9 mouse cellular contexts compared by ENCODE assay signal in the genomic region with DNA sequence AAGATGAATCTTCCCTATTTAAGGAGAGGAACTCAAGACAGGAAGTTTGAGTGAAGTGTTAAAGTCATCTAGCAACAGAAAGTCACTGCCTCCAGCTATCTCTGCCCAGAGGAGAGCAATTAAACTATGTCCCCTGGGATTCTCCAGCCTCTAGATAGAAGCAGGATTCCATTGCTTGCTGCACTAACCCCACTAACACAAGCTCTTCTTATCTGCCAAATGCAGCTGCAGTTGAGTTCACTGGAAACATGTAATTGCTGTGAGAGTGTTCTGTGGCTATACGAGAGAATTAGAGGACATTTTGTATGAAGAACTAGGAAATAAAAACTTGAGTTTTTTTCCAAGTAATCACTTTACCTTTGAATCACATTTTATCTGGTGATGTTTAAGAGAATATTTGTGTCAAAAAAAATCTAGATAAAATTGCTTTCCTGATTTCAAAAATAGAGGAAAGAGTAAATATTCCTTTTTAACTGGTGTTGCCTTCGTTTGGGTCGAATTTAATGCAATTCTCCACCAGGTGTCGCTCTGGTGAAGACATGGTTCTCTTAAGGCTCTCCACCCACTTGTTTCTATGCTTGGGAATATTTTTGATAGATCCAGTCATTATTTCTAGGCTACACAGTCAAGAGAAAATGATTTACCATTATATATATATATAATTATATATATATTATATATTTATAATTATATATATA.
DNase-seq lines count a peak whose midpoint lies in the region; ATAC-seq lines count a peak whose summit lies in the region.
"Had no signal": no experiment of that assay in that cellular context is flagged by ENCODE, and none has a peak within 500 bp of the region (broad histone marks: within the 10 kb centered on the region; RNA-seq: fewer than 3 reads in every experiment).

No protein-coding gene starts in this region.

- H3K9me3 ChIP-seq in liver, embryonic 12.5 days (replicated peaks) = no peaks in the 10 kb centered on the region
- H3K9me3 ChIP-seq: limb, embryonic 12.5 days had no signal

- H3K27me3 ChIP-seq in liver, embryonic 12.5 days (replicated peaks) = peaks cover 2% of the 10 kb centered on the region; the same call in 1 of the 2 replicates
- H3K27me3 ChIP-seq: limb, embryonic 12.5 days had no signal

- ATAC-seq in liver, embryonic 12.5 days = peak; percentile 73

- WGBS in liver, embryonic 12.5 days (ENCODE audit: insufficient replicate concordance) = 10% methylated on average over 4 of the region's 4 CpGs

- H3K4me1 ChIP-seq in liver, embryonic 12.5 days = peaks cover 68% of the 10 kb centered on the region
- H3K4me1 ChIP-seq: limb, embryonic 12.5 days had no signal

- peak overlapping the region; percentile 70 for H3K27ac ChIP-seq in liver, embryonic 12.5 days
- H3K27ac ChIP-seq: limb, embryonic 12.5 days had no signal

- no peak overlapping the region for H3K9ac ChIP-seq in liver, embryonic 12.5 days
- H3K9ac ChIP-seq: limb, embryonic 12.5 days had no signal

- H3K4me2 ChIP-seq in liver, embryonic 12.5 days = peak overlapping the region; percentile 39
- H3K4me2 ChIP-seq: limb, embryonic 12.5 days had no signal

- no peak overlapping the region for H3K4me3 ChIP-seq in liver, embryonic 12.5 days
- H3K4me3 ChIP-seq: limb, embryonic 12.5 days had no signal

- DNase-seq in left cerebral cortex, postnatal 4 days = peak; percentile 23
- DNase-seq in left cerebral cortex, adult 9 months (ENCODE audit: low spot score in 2 of 2) = no peak
- peak; percentile 39 for DNase-seq in adrenal gland, adult 2 months
- peak; percentile 25 for DNase-seq in forelimb bud, embryonic 11.5 days (ENCODE audit: low read depth, low spot score)
- no peak for DNase-seq in frontal cortex, postnatal 10 days (ENCODE audit: low spot score in 2 of 2)
- DNase-seq in cerebellum, adult 9-11 months = no peak
- no peak for DNase-seq in left cerebral cortex, adult 11 months (ENCODE audit: low spot score)

- no peaks in the 10 kb centered on the region for H3K36me3 ChIP-seq in liver, embryonic 12.5 days
- H3K36me3 ChIP-seq: limb, embryonic 12.5 days had no signal

- intact Hi-C loops in left cerebral cortex, postnatal 4 days (cut with DNase I) = no loop called here

Comparison
In these comparisons a context has a peak if more than half of its experiments do, and no peak if none do; other contexts are left out.
1. DNase-seq: peak in left cerebral cortex, postnatal 4 days (single experiment), adrenal gland, adult 2 months (single experiment) and forelimb bud, embryonic 11.5 days (single experiment); none in left cerebral cortex, adult 9 months (0 of 2), frontal cortex, postnatal 10 days (0 of 2), cerebellum, adult 9-11 months (single experiment) and left cerebral cortex, adult 11 months (single experiment).